Mouse (Mus musculus): ENCODE measurements around the gene Cage1.

DNA sequence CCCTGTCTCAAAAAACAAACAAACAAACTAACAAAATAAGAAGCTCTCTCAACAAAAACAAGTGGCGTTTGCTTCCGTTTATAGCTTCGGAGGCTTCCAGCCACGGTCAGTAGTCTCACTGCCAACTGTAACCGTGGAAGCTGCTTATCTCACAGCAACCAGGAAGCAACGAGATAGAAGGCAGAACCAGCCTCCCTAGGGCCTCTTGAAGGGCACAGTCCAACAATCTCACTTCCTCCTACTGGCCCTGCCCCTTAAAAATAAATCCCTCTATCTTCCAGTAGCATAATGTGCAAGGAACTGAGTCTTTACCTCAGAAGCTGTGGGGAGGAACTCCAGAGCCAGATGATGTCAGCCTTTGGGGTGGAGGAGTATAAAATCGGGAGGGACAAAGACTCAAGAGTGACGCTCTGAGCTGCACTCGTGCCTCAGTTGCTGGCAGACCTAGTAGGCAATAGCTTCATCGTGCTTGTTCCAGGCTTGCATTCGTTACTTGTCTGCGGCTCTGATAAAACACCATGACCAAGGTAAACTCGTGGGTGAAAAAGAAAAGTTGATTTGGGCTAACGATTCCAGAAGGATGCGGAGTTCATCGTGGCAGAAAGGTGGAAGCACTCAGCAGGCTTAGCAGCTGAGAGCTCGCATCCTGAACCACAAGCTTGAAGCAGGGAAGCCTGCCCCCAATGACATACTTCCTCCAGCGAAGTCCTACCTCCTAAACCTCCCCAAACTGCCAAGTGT, 78.2 kb downstream of the Cage1 start:
- TF ChIP-seq CTCF (IDR thresholded peaks at IDR 0.05; ENCODE audit: extremely low read depth, insufficient read depth, low read length) (no peak), POLR2A (IDR thresholded peaks at IDR 0.05; ENCODE audit: extremely low read depth, insufficient read depth, low read length) (no peak)
